Mouse (Mus musculus): ENCODE results near the gene Adamts12. TPM values are rescaled to one million over a fixed set of nuclear protein-coding genes. Genes with fewer than 3 reads are reported as not detected.

The Adamts12 gene
- polyA plus RNA-seq, 1 experiment from 2014 or later: 2.2 TPM

DNA sequence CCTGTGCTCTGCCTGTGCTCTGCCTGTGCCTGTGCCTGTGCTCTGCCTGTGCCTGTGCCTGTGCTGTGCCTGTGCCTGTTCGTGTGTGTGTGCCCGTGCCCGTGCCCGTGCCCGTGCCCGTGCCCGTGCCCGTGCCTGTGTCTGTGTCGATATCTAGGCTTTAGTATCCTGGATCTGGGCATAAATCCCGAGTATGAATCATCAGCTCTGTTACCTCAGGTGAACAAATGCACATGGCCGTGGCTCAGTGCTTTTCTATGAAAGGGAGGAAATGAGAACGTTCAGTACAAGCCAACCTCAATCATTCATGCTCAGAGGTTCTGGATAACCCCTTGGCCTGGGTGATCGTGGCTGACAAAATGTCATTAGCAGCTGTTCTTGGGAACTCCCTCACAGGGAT is 110.3 kb downstream of the Adamts12 start:
- H3K4me1 ChIP-seq (ENCODE audit: control insufficient read depth, insufficient read depth, low read length): no peaks in the 10 kb centered on the region; the same call in 1 of the 2 replicates
- no peak overlapping the region for H3K27ac ChIP-seq (ENCODE audit: low read depth, low read length)
- no peaks in the 10 kb centered on the region for H3K9me3 ChIP-seq (ENCODE audit: control insufficient read depth, low read length)
- no peak for ATAC-seq (ENCODE audit: low read depth)
- no peaks in the 10 kb centered on the region for H3K36me3 ChIP-seq (ENCODE audit: control insufficient read depth, insufficient read depth, low read length)
- H3K4me2 ChIP-seq (ENCODE audit: low read depth, low read length): no peak overlapping the region
- H3K9ac ChIP-seq (replicated peaks; ENCODE audit: low read depth, low read length): no peak overlapping the region
- H3K4me3 ChIP-seq (ENCODE audit: low read depth, low read length): no peak overlapping the region
- 84% methylated on average over 13 of the region's 13 CpGs for WGBS
- H3K27me3 ChIP-seq (ENCODE audit: control insufficient read depth, insufficient read depth, low read length): no peaks in the 10 kb centered on the region

DNA sequence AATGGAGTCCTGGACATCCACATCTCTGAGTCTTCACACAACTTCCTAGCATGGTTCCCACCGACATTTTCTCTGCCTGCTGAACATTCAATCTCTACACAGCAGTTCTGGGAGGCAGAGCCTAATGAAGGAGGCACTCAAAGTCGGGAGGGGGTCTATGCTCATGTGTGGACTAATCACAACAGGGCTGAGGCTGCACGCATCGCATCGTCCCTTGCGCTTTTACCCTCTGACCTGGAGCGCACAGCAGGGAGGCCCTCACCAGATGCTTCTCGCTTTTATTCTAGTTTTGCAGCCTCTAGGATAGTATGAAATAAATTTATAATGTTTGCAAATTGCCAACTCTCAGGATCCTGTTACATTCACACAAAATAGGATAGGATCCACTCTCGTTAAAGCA is 112.9 kb downstream of the Adamts12 start:
- Histone ChIP-seq H3K27me3 (ENCODE audit: control insufficient read depth, insufficient read depth, low read length) (no peaks in the 10 kb centered on the region), H3K4me3 (ENCODE audit: low read depth, low read length) (no peak overlapping the region), H3K36me3 (ENCODE audit: control insufficient read depth, insufficient read depth, low read length) (no peaks in the 10 kb centered on the region), H3K4me1 (ENCODE audit: control insufficient read depth, insufficient read depth, low read length) (no peaks in the 10 kb centered on the region; the same call in 1 of the 2 replicates), H3K9me3 (ENCODE audit: control insufficient read depth, low read length) (no peaks in the 10 kb centered on the region), H3K27ac (ENCODE audit: low read depth, low read length) (no peak overlapping the region), H3K4me2 (ENCODE audit: low read depth, low read length) (no peak overlapping the region), H3K9ac (replicated peaks; ENCODE audit: low read depth, low read length) (no peak overlapping the region)
- WGBS: 48% methylated on average over 9 of the region's 9 CpGs
- 0 out of 2 replicates have a peak, but pooled peaks have one; percentile 50 for ATAC-seq (ENCODE audit: low read depth)

DNA sequence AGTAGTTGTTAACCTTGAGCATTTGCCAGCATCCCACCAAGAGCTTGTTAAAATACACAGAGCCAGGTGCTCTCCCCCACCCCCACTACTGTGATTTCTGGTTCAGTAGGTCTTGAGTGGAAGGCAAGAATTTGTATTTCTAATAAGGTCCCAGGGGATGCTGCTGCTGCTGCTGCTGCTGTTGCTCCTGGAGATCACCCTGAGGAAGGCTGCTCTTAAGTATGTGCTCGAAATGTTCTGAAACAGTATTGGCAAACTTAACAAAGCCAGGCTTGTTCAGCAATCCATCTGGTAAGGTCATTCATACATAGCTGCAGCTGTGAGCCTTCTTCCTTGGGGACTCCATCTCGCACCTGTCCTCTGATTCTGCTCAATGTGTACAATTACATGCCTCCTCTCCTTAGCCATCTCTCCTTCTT is 115.2 kb downstream of the Adamts12 start:
- peak; percentile 61 for ATAC-seq (ENCODE audit: low read depth)
- no peaks in the 10 kb centered on the region for H3K36me3 ChIP-seq (ENCODE audit: control insufficient read depth, insufficient read depth, low read length)
- no peaks in the 10 kb centered on the region for H3K27me3 ChIP-seq (ENCODE audit: control insufficient read depth, insufficient read depth, low read length)
- no peaks in the 10 kb centered on the region; the same call in 1 of the 2 replicates for H3K4me1 ChIP-seq (ENCODE audit: control insufficient read depth, insufficient read depth, low read length)
- H3K4me2 ChIP-seq (ENCODE audit: low read depth, low read length): no peak overlapping the region
- 36% methylated on average over 2 of the region's 2 CpGs for WGBS
- H3K27ac ChIP-seq (ENCODE audit: low read depth, low read length): no peak overlapping the region
- no peak overlapping the region for H3K9ac ChIP-seq (replicated peaks; ENCODE audit: low read depth, low read length)
- no peaks in the 10 kb centered on the region for H3K9me3 ChIP-seq (ENCODE audit: control insufficient read depth, low read length)
- no peak overlapping the region for H3K4me3 ChIP-seq (ENCODE audit: low read depth, low read length)

DNA sequence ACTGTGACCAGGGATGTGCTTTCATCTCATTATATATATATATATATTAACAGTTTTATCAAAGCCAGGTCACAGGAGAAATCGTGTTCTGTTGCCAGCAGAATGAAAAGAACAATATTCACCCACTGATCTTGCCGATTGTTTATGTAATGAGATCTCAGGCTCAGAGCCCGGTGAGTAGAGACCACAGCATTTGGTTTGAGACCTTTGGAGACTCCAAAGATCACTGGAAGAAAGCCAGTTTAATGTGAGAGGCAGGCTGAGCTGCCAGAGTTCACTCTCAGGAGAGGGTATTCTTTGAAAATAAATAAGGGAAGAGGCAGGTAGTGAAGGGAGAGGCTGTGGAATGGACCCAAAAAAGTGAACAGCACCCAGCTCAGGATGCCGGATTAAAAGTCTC is 122.1 kb downstream of the Adamts12 start:
- H3K9me3 ChIP-seq (ENCODE audit: control insufficient read depth, low read length): no peaks in the 10 kb centered on the region
- no peak overlapping the region for H3K4me3 ChIP-seq (ENCODE audit: low read depth, low read length)
- H3K9ac ChIP-seq (replicated peaks; ENCODE audit: low read depth, low read length): no peak overlapping the region
- no peak for ATAC-seq (ENCODE audit: low read depth)
- no peaks in the 10 kb centered on the region for H3K27me3 ChIP-seq (ENCODE audit: control insufficient read depth, insufficient read depth, low read length)
- WGBS: 82% methylated on average over 4 of the region's 4 CpGs
- no peaks in the 10 kb centered on the region for H3K4me1 ChIP-seq (ENCODE audit: control insufficient read depth, insufficient read depth, low read length)
- H3K27ac ChIP-seq (ENCODE audit: low read depth, low read length): no peak overlapping the region
- no peaks in the 10 kb centered on the region for H3K36me3 ChIP-seq (ENCODE audit: control insufficient read depth, insufficient read depth, low read length)
- H3K4me2 ChIP-seq (ENCODE audit: low read depth, low read length): no peak overlapping the region

DNA sequence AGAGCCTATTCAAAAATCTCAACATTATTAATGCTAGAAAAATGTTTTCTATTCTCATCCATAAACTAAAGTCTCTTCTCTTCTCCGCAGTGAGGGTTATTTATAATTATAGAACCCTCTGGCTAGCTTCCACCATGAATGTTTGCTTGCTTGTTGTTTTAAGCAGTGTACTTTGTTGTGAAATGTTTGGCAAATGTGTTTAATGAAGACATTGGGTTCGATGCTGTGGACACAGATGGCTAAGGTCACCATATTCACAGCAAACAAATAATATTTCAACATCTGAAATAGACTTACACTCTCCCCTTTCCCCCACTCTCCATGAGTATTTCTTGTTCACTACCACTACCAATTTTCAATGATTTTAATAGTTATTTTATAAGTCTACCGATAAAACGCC is 125.9 kb downstream of the Adamts12 start:
- H3K4me3 ChIP-seq (ENCODE audit: low read depth, low read length): no peak overlapping the region
- no peaks in the 10 kb centered on the region for H3K9me3 ChIP-seq (ENCODE audit: control insufficient read depth, low read length)
- no peak overlapping the region for H3K4me2 ChIP-seq (ENCODE audit: low read depth, low read length)
- H3K27ac ChIP-seq (ENCODE audit: low read depth, low read length): no peak overlapping the region
- no peaks in the 10 kb centered on the region for H3K36me3 ChIP-seq (ENCODE audit: control insufficient read depth, insufficient read depth, low read length)
- 91% methylated on average over 4 of the region's 4 CpGs for WGBS
- no peak for ATAC-seq (ENCODE audit: low read depth)
- H3K4me1 ChIP-seq (ENCODE audit: control insufficient read depth, insufficient read depth, low read length): no peaks in the 10 kb centered on the region
- no peak overlapping the region for H3K9ac ChIP-seq (replicated peaks; ENCODE audit: low read depth, low read length)
- H3K27me3 ChIP-seq (ENCODE audit: control insufficient read depth, insufficient read depth, low read length): no peaks in the 10 kb centered on the region

DNA sequence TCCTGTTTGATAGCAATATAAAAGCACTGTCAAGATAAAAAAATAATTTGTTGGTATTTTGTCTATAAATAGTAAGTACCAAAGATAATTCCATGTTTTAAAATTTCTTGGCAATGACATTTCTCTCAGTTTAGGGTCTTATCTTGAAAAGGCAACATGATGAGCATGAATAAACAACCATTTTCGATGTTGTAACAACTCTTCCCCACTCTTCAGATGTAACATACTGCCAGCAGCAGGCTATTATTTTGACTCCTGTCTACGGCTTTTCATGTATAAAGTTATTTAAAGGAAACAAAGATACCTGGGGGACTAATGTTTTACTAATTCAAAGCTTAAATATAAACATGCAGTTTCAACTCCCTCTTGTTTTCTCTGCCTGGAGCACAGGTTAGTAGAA is 128.2 kb downstream of the Adamts12 start:
- no peaks in the 10 kb centered on the region for H3K27me3 ChIP-seq (ENCODE audit: control insufficient read depth, insufficient read depth, low read length)
- H3K36me3 ChIP-seq (ENCODE audit: control insufficient read depth, insufficient read depth, low read length): no peaks in the 10 kb centered on the region
- H3K27ac ChIP-seq (ENCODE audit: low read depth, low read length): no peak overlapping the region
- H3K9ac ChIP-seq (replicated peaks; ENCODE audit: low read depth, low read length): no peak overlapping the region
- H3K4me1 ChIP-seq (ENCODE audit: control insufficient read depth, insufficient read depth, low read length): no peaks in the 10 kb centered on the region
- H3K4me3 ChIP-seq (ENCODE audit: low read depth, low read length): no peak overlapping the region
- H3K4me2 ChIP-seq (ENCODE audit: low read depth, low read length): no peak overlapping the region
- 83% methylated on average over 2 of the region's 2 CpGs for WGBS
- H3K9me3 ChIP-seq (ENCODE audit: control insufficient read depth, low read length): no peaks in the 10 kb centered on the region
- ATAC-seq (ENCODE audit: low read depth): no peak

DNA sequence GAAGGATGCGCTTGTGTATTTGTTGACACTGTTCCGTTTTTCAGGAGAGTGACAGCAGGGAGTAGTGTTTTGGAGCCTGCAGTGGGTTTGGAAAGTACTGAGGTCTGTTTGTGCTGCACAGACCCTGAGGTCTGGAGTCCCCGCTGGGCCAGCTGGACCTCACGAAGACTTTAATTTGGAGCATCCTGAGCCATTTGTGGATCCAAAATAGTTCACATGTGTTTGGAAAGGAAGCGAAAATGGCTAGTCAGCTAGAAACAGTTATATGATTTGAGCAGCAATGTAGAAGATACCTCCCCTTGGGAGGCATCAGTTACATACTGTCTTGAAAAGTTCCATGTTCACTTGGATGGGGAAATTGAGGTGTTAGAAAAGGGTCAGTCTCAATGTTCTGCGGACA is 132.5 kb downstream of the Adamts12 start:
- Histone ChIP-seq H3K4me2 (ENCODE audit: low read depth, low read length) (no peak overlapping the region), H3K4me3 (ENCODE audit: low read depth, low read length) (no peak overlapping the region), H3K27ac (ENCODE audit: low read depth, low read length) (no peak overlapping the region), H3K4me1 (ENCODE audit: control insufficient read depth, insufficient read depth, low read length) (no peaks in the 10 kb centered on the region), H3K27me3 (ENCODE audit: control insufficient read depth, insufficient read depth, low read length) (no peaks in the 10 kb centered on the region), H3K36me3 (ENCODE audit: control insufficient read depth, insufficient read depth, low read length) (no peaks in the 10 kb centered on the region), H3K9ac (replicated peaks; ENCODE audit: low read depth, low read length) (no peak overlapping the region), H3K9me3 (ENCODE audit: control insufficient read depth, low read length) (no peaks in the 10 kb centered on the region)
- 88% methylated on average over 6 of the region's 6 CpGs for WGBS
- ATAC-seq (ENCODE audit: low read depth): no peak

DNA sequence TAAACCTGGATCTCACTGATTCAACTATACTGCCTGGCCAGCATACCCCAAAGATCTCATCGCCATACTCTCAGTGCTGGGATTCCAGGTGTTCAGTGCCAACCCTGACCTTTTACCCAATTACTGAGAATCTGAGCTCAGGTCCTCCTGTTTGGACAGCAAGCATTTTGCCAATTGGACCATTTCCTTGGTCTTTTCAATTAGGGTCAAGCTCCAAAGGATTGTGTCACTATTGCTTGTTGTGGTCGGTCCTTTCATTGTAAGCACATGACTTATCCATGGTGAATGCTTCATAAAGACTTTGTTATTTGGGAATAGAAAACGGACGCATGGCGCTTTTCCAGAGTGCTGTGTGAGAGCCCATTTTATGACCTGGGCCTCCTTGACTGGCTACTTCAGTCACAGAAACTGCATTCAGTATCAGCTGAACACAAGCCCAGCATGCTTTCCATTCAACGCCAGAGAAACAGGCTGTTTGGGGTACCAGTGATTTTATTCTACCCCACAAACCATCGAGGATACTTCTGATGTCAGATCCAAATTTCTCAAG is 133.7 kb downstream of the Adamts12 start:
- Histone ChIP-seq H3K4me1 (ENCODE audit: control insufficient read depth, insufficient read depth, low read length) (no peaks in the 10 kb centered on the region), H3K36me3 (ENCODE audit: control insufficient read depth, insufficient read depth, low read length) (no peaks in the 10 kb centered on the region), H3K27me3 (ENCODE audit: control insufficient read depth, insufficient read depth, low read length) (no peaks in the 10 kb centered on the region), H3K27ac (ENCODE audit: low read depth, low read length) (no peak overlapping the region), H3K9ac (replicated peaks; ENCODE audit: low read depth, low read length) (no peak overlapping the region), H3K4me3 (ENCODE audit: low read depth, low read length) (no peak overlapping the region), H3K4me2 (ENCODE audit: low read depth, low read length) (no peak overlapping the region), H3K9me3 (ENCODE audit: control insufficient read depth, low read length) (no peaks in the 10 kb centered on the region)
- 55% methylated on average over 7 of the region's 7 CpGs for WGBS
- peak; percentile 28; the same call in 1 of the 2 replicates for ATAC-seq (ENCODE audit: low read depth)

DNA sequence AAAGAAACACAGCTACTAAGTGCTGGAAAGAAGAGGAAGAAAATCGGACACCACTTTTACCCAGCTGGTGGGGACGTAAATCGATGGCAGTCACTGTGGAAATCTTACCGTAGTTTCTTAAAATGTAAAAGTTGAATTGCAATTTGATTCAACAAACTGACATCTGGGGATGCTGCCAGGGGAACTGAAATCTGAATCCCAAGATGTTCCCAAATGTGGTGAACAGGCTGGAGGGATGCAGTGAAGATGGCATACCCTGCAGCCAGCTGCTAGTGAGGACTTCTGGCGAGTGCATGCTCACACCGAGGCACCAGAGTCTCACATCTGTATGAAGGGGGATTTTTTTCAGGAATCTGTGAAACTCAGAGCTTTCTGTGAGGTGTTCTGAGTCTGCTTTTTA is 138.5 kb downstream of the Adamts12 start:
- no peak overlapping the region for H3K4me2 ChIP-seq (ENCODE audit: low read depth, low read length)
- no peaks in the 10 kb centered on the region for H3K36me3 ChIP-seq (ENCODE audit: control insufficient read depth, insufficient read depth, low read length)
- H3K9ac ChIP-seq (replicated peaks; ENCODE audit: low read depth, low read length): no peak overlapping the region
- ATAC-seq (ENCODE audit: low read depth): no peak
- no peaks in the 10 kb centered on the region for H3K27me3 ChIP-seq (ENCODE audit: control insufficient read depth, insufficient read depth, low read length)
- no peaks in the 10 kb centered on the region for H3K9me3 ChIP-seq (ENCODE audit: control insufficient read depth, low read length)
- H3K4me3 ChIP-seq (ENCODE audit: low read depth, low read length): no peak overlapping the region
- no peak overlapping the region for H3K27ac ChIP-seq (ENCODE audit: low read depth, low read length)
- 78% methylated on average over 6 of the region's 6 CpGs for WGBS
- no peaks in the 10 kb centered on the region for H3K4me1 ChIP-seq (ENCODE audit: control insufficient read depth, insufficient read depth, low read length)

Data from neural tube, embryonic 14.5 days (tissue).